Mouse (Mus musculus) adrenal gland, adult 18-20 months (tissue): Measurements from ENCODE around the gene Vmn1r60. TPM values are rescaled to one million over a fixed set of nuclear protein-coding genes. Genes with fewer than 3 reads are reported as not detected.
"Not testable (repeated sequence)": the region's sequence is repeated elsewhere in the genome, so short reads cannot be mapped to it uniquely, and the experiment has no call there.

ENCODE experiments used
- DNase-seq, 2 experiments: peaks; one replicate each; pipeline ENCODE4 v3.0.0; 2021 to 2022; ENCODE audit warnings: low spot score in 2 of 2
- long read RNA-seq, 2 experiments: library from polyadenylated mRNA; stranded (forward); transcript quantifications; one replicate each; pipeline ENCODE4 v2.0.0; 2021
- total RNA-seq, 2 experiments: library from RNA; stranded (reverse); gene quantifications; 1 replicate in 1 of 2; 2 replicates in 1 of 2; pipeline ENCODE4 v1.2.3; 2021

Vmn1r60 gene
- total RNA-seq, result not detected
- long read RNA-seq, experiment 1, result 0 reads
- long read RNA-seq, experiment 2, result 0 reads

DNA sequence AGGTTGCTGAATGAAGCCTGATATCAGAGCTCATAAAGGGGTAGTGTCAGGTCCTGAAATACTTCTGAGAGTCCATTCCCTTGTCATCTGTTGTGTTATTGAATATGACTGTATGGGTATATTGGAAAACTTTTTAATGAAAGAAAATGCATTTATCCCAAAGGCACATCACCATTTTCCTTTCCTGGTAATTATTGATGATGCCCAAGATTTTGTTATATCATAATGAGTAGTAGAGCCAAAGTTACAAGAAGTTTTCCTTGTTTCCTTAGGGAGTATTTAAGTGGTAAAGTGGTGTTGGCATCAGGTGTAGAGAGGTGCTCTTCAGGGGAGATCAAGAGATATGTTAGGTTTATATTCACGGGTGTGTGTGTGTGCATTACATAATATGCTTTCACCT lies at the start of gene Vmn1r60:
TSS of gene Vmn1r60 (minus strand) at position 101 of the 400 bp plus-strand sequence.
- not testable (repeated sequence) for DNase-seq

DNA sequence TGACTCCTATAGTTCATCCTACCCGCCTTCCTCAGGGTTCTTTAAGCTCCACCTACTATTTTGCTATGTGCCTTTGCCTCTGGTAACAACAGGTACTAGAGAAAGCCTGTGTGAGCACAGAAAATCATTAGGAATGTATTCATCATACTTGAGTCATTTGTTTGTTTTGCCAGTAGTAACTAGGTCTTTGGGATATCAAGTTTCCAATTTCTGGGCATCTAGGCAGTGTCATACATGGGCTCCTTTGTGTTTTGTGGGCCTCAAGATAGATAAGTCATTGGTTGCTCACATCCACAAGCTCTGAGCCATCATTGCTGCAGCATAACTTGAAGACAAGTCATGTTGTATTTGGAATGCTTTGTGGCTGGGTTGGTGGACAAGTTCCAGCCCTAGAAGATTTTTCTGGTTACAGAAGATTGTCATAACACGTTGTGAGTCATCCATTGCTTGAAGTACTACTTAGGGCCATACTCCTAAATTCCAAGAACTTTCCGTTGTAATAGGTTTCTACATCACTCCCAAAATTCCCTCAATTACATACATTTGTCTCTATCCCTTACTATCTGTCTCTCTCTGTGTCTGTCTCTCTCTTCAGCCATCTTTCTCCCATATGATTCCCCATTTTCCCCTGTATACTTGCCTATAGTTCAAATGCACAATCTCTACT lies 6.2 kb downstream of the Vmn1r60 start:
- not testable (repeated sequence) for DNase-seq

DNA sequence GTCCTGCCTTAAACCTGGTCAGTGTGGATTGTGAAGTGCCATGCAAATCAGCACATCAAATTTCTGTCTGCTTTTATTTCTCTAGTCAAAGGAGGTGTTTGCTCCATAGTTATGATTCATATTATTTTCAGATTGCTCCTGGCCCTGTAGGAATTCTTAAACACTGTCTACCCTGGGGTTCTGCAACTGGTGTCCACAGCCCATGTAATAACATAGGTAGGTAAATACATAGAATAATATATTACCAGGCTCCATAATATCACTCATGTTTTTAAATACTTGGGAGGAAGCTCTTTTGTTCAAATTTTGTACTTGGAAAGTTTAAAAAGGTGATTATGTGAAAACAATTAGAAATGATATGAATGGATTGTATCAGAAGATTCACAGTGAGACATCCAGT lies 53.3 kb downstream of the Vmn1r60 start, which contains the start of gene Vmn2r28:
TSS of gene Vmn2r28 (minus strand) at position 101 of the 400 bp plus-strand sequence.
- not testable (repeated sequence) for DNase-seq

Other genes with a start within 250 kb of the Vmn1r60 start
- not detected for gene Gm5065, start 196.8 kb downstream of the Vmn1r60 start, total RNA-seq
- gene Nlrp2, start 196.3 kb downstream of the Vmn1r60 start, total RNA-seq, result not detected
- not detected for gene Vmn1r58, start 133.9 kb downstream of the Vmn1r60 start, total RNA-seq
- gene Vmn1r59, start 90.5 kb downstream of the Vmn1r60 start, total RNA-seq, result not detected
- not detected for gene Vmn2r28, start 53.4 kb downstream of the Vmn1r60 start, total RNA-seq
- not detected for gene Vmn1r61, start 66.0 kb upstream of the Vmn1r60 start, total RNA-seq
- not detected for gene Vmn1r62, start 126.3 kb upstream of the Vmn1r60 start, total RNA-seq